Mouse (Mus musculus): ENCODE measurements at regions not wholly inside any gene's neighbourhood (a gene's known extent, or its start where the extent isn't known, plus 50 kb on each side); places are given as distances from the start of the nearest gene placed in this dataset.
A peak's percentile ranks its signal among the peaks of the same experiment; 100 is the strongest.

DNA sequence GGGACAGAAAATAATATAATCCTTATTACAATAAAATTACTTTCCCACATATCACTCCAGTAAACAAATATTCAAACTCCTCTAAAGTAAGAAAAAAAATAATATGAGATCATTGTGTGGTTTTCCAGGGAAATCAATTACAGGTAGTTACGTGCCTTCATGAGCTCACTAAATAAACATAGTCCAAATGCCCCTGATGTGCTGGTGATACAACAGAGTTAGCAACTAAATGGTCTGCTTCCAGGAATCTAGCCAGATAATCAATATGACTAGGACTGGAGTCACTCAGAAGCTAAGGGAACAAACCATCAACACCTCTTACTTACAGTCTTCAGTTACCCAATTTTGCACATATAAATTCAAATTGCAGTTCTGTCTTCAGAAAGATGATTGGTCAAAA is 267.2 kb downstream of the Basp1 start:
- no peaks in the 10 kb centered on the region for H3K27me3 ChIP-seq
- no peak overlapping the region for H3K4me3 ChIP-seq
- no peak overlapping the region for H3K27ac ChIP-seq
- no peak for ATAC-seq (ENCODE audit: low FRiP score)
- H3K36me3 ChIP-seq = no peaks in the 10 kb centered on the region
- no peak overlapping the region for H3K4me2 ChIP-seq
- H3K4me1 ChIP-seq (replicated peaks) = 0 out of 2 replicates have a peak, but pooled peaks cover 1% of the 10 kb centered on the region
- H3K9ac ChIP-seq = no peak overlapping the region
- no peaks in the 10 kb centered on the region for H3K9me3 ChIP-seq
- WGBS = 95% methylated on average over 1 of the region's 1 CpGs

DNA sequence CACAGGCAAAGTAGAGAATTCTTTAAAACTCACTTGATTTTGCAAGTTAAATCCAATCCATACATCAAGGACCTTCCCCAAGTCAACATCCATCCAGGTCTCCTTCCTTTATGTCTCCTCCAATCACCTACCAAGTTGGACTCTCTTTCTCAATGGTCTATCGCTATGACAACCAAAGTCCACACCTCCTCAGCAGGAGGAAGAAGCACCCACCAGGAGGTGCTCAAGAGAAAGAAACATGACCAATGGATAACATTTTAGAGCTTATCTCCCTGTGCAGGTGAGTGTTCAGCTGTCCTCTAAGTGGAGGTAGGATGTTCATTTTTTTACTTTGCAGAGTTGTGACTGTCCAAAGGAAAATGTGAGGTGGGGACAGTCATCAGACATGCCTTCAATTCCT is 269.3 kb downstream of the Basp1 start:
- Histone ChIP-seq H3K9me3 (no peaks in the 10 kb centered on the region), H3K9ac (no peak overlapping the region), H3K4me1 (replicated peaks) (peaks cover 11% of the 10 kb centered on the region), H3K27ac (no peak overlapping the region), H3K36me3 (no peaks in the 10 kb centered on the region), H3K4me3 (no peak overlapping the region), H3K4me2 (no peak overlapping the region), H3K27me3 (no peaks in the 10 kb centered on the region)
- WGBS = 68% methylated on average over 1 of the region's 1 CpGs
- no peak for ATAC-seq (ENCODE audit: low FRiP score)

DNA sequence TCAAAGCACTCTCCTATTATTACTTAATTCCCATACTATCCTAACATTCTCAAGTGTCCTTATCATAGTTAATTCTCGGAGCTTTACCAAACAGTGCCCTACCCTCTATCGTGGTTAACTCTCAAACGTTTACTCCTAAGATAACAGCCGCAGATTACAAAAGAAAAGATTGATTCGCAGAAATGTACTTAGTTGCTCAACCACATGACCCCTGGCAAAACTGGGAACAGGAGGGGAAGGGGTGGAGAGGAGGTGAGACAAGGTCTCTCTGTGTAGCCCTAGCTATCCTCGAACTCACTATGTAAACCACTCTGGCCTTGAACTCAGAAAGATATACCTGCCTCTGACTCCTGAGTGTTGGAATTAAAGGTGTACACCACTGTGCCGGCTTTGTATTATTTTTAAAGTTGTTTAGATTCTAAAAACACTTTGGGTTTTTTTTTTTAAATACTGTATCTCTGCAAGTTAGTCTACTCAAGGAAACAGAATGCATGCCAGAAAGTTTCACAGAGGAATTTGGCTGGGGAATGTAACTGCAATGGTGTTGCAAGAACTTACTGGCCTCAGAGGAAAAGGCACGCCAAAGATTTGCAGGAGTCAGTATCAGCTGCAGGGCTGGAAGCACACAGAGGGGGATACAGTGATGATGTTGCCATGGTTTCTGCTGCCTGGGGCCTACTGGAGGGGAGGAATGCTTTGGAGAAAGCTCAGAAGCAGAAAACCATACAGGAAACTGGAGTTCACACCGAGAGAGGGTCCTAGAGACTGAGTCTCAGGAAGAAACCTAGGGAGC is 273.0 kb downstream of the Basp1 start:
- 68% methylated on average over 9 of the region's 9 CpGs for WGBS
- H3K9ac ChIP-seq = no peak overlapping the region
- no peaks in the 10 kb centered on the region for H3K9me3 ChIP-seq
- no peaks in the 10 kb centered on the region for H3K36me3 ChIP-seq
- ATAC-seq (ENCODE audit: low FRiP score) = peak; percentile 85; the same call in 1 of the 2 replicates
- 0 out of 2 replicates have a peak overlapping the region, but pooled peaks have one; percentile 3 for H3K27ac ChIP-seq
- no peak overlapping the region for H3K4me2 ChIP-seq
- H3K4me3 ChIP-seq = no peak overlapping the region
- H3K27me3 ChIP-seq = no peaks in the 10 kb centered on the region
- H3K4me1 ChIP-seq (replicated peaks) = peaks cover 17% of the 10 kb centered on the region

GRCm38 (mm10) chr15:25137091-25137490 is 276.5 kb downstream of the Basp1 start:
- no peak overlapping the region for H3K4me2 ChIP-seq
- no peak overlapping the region for H3K9ac ChIP-seq
- H3K36me3 ChIP-seq = no peaks in the 10 kb centered on the region
- peaks cover 17% of the 10 kb centered on the region for H3K4me1 ChIP-seq (replicated peaks)
- no peaks in the 10 kb centered on the region for H3K27me3 ChIP-seq
- no peaks in the 10 kb centered on the region for H3K9me3 ChIP-seq
- H3K27ac ChIP-seq = no peak overlapping the region
- ATAC-seq (ENCODE audit: low FRiP score) = no peak
- WGBS = 11% methylated on average over 3 of the region's 3 CpGs
- H3K4me3 ChIP-seq = no peak overlapping the region

GRCm38 (mm10) chr15:25135471-25136262 is 277.9 kb downstream of the Basp1 start:
- Histone ChIP-seq H3K4me1 (replicated peaks) (peaks cover 9% of the 10 kb centered on the region), H3K4me3 (no peak overlapping the region), H3K27me3 (no peaks in the 10 kb centered on the region), H3K27ac (no peak overlapping the region), H3K9me3 (no peaks in the 10 kb centered on the region), H3K9ac (no peak overlapping the region), H3K4me2 (no peak overlapping the region), H3K36me3 (no peaks in the 10 kb centered on the region)
- ATAC-seq (ENCODE audit: low FRiP score) = no peak
- 88% methylated on average over 19 of the region's 19 CpGs for WGBS

DNA sequence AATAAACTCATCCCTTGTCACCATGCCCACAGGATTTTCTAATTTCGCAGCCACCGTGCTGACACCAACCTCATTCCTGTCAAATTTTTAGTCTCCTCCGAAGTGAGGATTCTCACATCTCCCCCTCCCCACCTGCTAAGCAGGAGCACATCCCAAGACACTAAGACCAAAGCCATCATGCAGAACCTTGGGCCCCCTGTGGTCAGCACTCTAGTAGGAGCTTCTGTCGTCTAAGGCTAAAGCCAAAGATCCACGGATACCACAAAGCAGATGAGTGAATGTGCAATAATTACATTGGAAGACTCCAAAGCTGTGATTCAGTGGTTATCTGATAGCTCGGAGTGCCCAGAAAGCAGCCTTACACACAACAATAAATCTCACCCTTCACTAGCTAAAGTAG is 283.5 kb downstream of the Basp1 start:
- Histone ChIP-seq H3K9ac (no peak overlapping the region), H3K4me1 (replicated peaks) (peaks cover 3% of the 10 kb centered on the region; the same call in 1 of the 2 replicates), H3K9me3 (no peaks in the 10 kb centered on the region), H3K4me3 (no peak overlapping the region), H3K27me3 (no peaks in the 10 kb centered on the region), H3K27ac (no peak overlapping the region), H3K36me3 (no peaks in the 10 kb centered on the region), H3K4me2 (no peak overlapping the region)
- ATAC-seq (ENCODE audit: low FRiP score) = no peak
- 63% methylated on average over 6 of the region's 6 CpGs for WGBS

DNA sequence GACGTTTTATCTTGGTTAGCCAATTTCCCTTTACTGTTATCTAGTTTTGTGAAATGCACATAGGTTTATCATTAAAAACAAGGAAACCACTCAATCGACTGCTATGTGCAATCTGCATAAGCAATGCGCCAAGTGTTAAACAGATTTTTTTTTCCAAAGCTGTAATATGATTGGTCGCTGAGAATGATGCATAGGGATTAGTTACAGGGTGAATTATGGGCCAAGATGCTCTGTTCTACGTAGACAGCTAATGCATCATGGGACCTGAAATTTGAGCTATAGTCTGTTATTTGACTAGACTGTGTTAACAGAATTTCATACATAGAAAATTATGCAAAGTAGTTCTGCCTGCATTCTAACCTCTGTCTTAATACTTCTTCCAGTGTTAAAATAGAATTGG is 284.0 kb downstream of the Basp1 start:
- H3K4me1 ChIP-seq (replicated peaks) = peaks cover 3% of the 10 kb centered on the region; the same call in 1 of the 2 replicates
- H3K36me3 ChIP-seq = no peaks in the 10 kb centered on the region
- H3K4me2 ChIP-seq = peak overlapping the region; percentile 13; the same call in 1 of the 2 replicates
- no peaks in the 10 kb centered on the region for H3K27me3 ChIP-seq
- H3K9me3 ChIP-seq = no peaks in the 10 kb centered on the region
- ATAC-seq (ENCODE audit: low FRiP score) = no peak
- WGBS = 54% methylated on average over 5 of the region's 5 CpGs
- H3K27ac ChIP-seq = no peak overlapping the region
- H3K4me3 ChIP-seq = no peak overlapping the region
- H3K9ac ChIP-seq = no peak overlapping the region

- Histone ChIP-seq H3K27ac (no peak overlapping the region), H3K4me3 (no peak overlapping the region), H3K4me1 (replicated peaks) (peaks cover 5% of the 10 kb centered on the region; the same call in 1 of the 2 replicates), H3K9ac (no peak overlapping the region), H3K27me3 (no peaks in the 10 kb centered on the region), H3K9me3 (no peaks in the 10 kb centered on the region), H3K4me2 (no peak overlapping the region), H3K36me3 (no peaks in the 10 kb centered on the region)
- no peak for ATAC-seq (ENCODE audit: low FRiP score)
- WGBS = 49% methylated on average over 4 of the region's 4 CpGs
These were observed 293.1 kb downstream of the Basp1 start for GRCm38 (mm10) chr15:25120441-25120840.

DNA sequence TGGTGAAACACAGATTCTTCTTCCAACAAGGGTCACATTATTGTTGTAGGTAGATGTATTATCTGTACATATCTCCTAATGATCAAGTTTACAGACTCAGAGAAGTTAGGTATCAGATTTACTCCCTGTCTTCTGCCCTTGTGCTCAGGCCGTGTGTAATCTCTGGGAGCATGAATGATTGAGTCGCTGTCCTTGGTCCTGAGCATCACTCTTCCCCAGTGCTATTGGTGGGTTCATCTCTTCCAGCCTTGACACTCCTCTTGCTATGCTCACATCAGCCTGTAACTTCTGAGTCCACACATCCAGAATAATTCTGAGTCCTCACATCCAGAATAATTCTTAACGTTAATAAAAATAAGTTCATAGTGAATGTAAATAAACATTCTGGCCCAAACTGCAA is 295.6 kb downstream of the Basp1 start:
- Histone ChIP-seq H3K27ac (no peak overlapping the region), H3K4me2 (no peak overlapping the region), H3K9ac (no peak overlapping the region), H3K4me3 (no peak overlapping the region), H3K27me3 (no peaks in the 10 kb centered on the region), H3K4me1 (replicated peaks) (peaks cover 5% of the 10 kb centered on the region; the same call in 1 of the 2 replicates), H3K9me3 (no peaks in the 10 kb centered on the region), H3K36me3 (no peaks in the 10 kb centered on the region)
- WGBS = 51% methylated on average over 3 of the region's 3 CpGs
- ATAC-seq (ENCODE audit: low FRiP score) = no peak

- 86% methylated on average over 5 of the region's 5 CpGs for WGBS
- Histone ChIP-seq H3K4me2 (no peak overlapping the region), H3K9ac (no peak overlapping the region), H3K36me3 (no peaks in the 10 kb centered on the region), H3K4me3 (no peak overlapping the region), H3K27me3 (no peaks in the 10 kb centered on the region), H3K27ac (no peak overlapping the region), H3K9me3 (no peaks in the 10 kb centered on the region), H3K4me1 (replicated peaks) (no peaks in the 10 kb centered on the region)
- ATAC-seq (ENCODE audit: low FRiP score) = no peak
These were observed 310.8 kb downstream of the Basp1 start for GRCm38 (mm10) chr15:25102727-25103126.

DNA sequence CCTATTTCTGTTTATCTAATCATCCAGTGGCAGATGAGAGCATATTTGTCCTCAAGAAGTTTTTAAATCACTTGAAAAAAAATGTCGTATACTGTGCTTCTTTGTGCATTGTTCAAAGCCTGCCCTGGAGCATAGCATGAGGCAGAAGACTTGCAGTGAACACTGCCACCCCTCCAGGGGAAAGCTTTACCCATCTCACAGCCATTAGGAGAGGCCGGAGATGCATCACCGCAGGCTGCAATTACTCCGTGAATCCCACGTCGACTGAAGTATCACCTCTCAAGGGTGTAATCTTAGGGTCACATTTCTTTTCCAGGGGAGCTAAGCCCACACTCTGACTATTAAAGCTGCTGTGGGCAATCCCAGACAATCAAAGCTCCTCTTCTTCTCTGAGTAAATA is 319.8 kb downstream of the Basp1 start:
- no peaks in the 10 kb centered on the region for H3K36me3 ChIP-seq
- peaks cover 4% of the 10 kb centered on the region; the same call in 1 of the 2 replicates for H3K4me1 ChIP-seq (replicated peaks)
- H3K4me3 ChIP-seq = no peak overlapping the region
- no peak overlapping the region for H3K27ac ChIP-seq
- no peak overlapping the region for H3K9ac ChIP-seq
- ATAC-seq (ENCODE audit: low FRiP score) = no peak
- WGBS = 32% methylated on average over 6 of the region's 6 CpGs
- no peaks in the 10 kb centered on the region for H3K9me3 ChIP-seq
- no peaks in the 10 kb centered on the region for H3K27me3 ChIP-seq
- H3K4me2 ChIP-seq = no peak overlapping the region

DNA sequence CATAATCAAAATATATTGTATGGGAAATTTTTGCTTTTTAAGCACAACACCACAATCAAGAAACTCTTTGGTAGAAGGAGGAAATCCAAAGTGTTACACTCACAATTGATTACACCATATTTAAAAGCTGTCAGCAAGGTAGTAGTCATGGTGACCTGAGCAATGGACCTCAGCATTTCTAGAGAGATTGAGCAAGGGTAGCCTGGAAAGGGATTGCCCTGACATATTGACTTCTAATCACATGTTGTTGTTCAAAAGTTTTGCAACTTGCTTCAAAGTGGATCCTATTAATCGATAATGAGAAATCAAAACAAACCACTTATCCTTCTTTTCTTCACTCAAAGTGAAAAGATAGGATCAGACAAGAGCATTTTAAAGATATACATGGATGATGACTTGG is 343.9 kb downstream of the Basp1 start:
- no peak overlapping the region for H3K27ac ChIP-seq
- H3K4me1 ChIP-seq (replicated peaks) = no peaks in the 10 kb centered on the region
- no peak overlapping the region for H3K4me3 ChIP-seq
- H3K27me3 ChIP-seq = no peaks in the 10 kb centered on the region
- H3K9ac ChIP-seq = no peak overlapping the region
- H3K36me3 ChIP-seq = no peaks in the 10 kb centered on the region
- H3K4me2 ChIP-seq = no peak overlapping the region
- 98% methylated on average over 1 of the region's 1 CpGs for WGBS
- no peak for ATAC-seq (ENCODE audit: low FRiP score)
- H3K9me3 ChIP-seq = no peaks in the 10 kb centered on the region
